Comparison of ENCODE assay signal across 18 mouse cellular contexts in genomic region chr5:122921941-122922340, GRCm38 (mm10).
"Had no signal": no experiment of that assay in that cellular context is flagged by ENCODE, and none has a peak within 500 bp of the region (broad histone marks: within the 10 kb centered on the region; RNA-seq: fewer than 3 reads in every experiment).

No protein-coding gene starts in this region.

- ATAC-seq: liver, postnatal 0 days; lung, postnatal 0 days had no signal

- H3K27me3 ChIP-seq: lung, embryonic 15.5 days; megakaryocyte, embryonic 14.5 days; midbrain, embryonic 12.5 days; neural tube, embryonic 12.5 days; stomach, embryonic 15.5 days had no signal

- DNase-seq: liver, postnatal 0 days; lung, adult 2 months; lung, postnatal 14 days; lung, postnatal 36 days; midbrain, embryonic 14.5 days; right cerebral cortex, postnatal 14 days; thymus, adult 2 months; thymus, postnatal 25 days; thymus, postnatal 4 days had no signal

- H3K9ac ChIP-seq: liver, postnatal 0 days; lung, embryonic 15.5 days; midbrain, embryonic 12.5 days; neural tube, embryonic 12.5 days; stomach, embryonic 15.5 days had no signal

- H3K36me3 ChIP-seq: lung, embryonic 15.5 days; midbrain, embryonic 12.5 days; neural tube, embryonic 12.5 days; stomach, embryonic 15.5 days had no signal

- H3K9me3 ChIP-seq: lung, embryonic 15.5 days; megakaryocyte, embryonic 14.5 days; midbrain, embryonic 10.5 days; midbrain, embryonic 12.5 days; neural tube, embryonic 12.5 days; stomach, embryonic 15.5 days had no signal

- H3K4me1 ChIP-seq: midbrain, embryonic 12.5 days; neural tube, embryonic 12.5 days; stomach, embryonic 15.5 days had no signal

- H3K4me2 ChIP-seq: lung, embryonic 15.5 days; midbrain, embryonic 12.5 days; neural tube, embryonic 12.5 days; stomach, embryonic 15.5 days had no signal

- H3K4me3 ChIP-seq: lung, embryonic 15.5 days; megakaryocyte, embryonic 14.5 days; midbrain, embryonic 10.5 days; midbrain, embryonic 12.5 days; neural tube, embryonic 12.5 days; stomach, embryonic 15.5 days had no signal

- H3K27ac ChIP-seq: lung, embryonic 15.5 days; macrophage; midbrain, embryonic 10.5 days; midbrain, embryonic 12.5 days; neural tube, embryonic 12.5 days; stomach, embryonic 15.5 days; stomach, postnatal 0 days had no signal
